Comparison of ENCODE assay signal across 18 mouse cellular contexts in genomic region chr3:86953819-86954218, GRCm38 (mm10). TPM values are rescaled to one million over a fixed set of nuclear protein-coding genes. Genes with fewer than 3 reads are reported as not detected.
DNase-seq lines count a peak whose midpoint lies in the region; TF ChIP-seq lines count a peak whose summit lies in the region.
"Had no signal": no experiment of that assay in that cellular context is flagged by ENCODE, and none has a peak within 500 bp of the region (broad histone marks: within the 10 kb centered on the region; RNA-seq: fewer than 3 reads in every experiment).

No protein-coding gene starts in this region.

- H3K4me3 ChIP-seq in cerebellum, adult 2 months (replicated peaks; ENCODE audit: insufficient read depth, low read depth, low read length): no peak overlapping the region
- H3K4me3 ChIP-seq in testis, adult 2 months (ENCODE audit: control insufficient read depth, low read depth, low read length): no peak overlapping the region
- H3K4me3 ChIP-seq: embryonic facial prominence, embryonic 10.5 days; erythroblast, embryonic 14.5 days; heart, embryonic 10.5 days; neural tube, embryonic 12.5 days had no signal

- no peak for DNase-seq in cerebellum, adult 2 months
- DNase-seq in cerebellum, adult 11-12 months: no peak
- DNase-seq in kidney, postnatal 10 days: peak; percentile 11
- DNase-seq in kidney, adult 11 months: no peak
- no peak for DNase-seq in testis, postnatal 14 days (ENCODE audit: low spot score)
- DNase-seq in urinary bladder, postnatal 36 days (ENCODE audit: low spot score in 2 of 2): no peak
- DNase-seq in heart, postnatal 14 days: no peak
- DNase-seq: adrenal gland, postnatal 14 days; gastrocnemius, postnatal 10 days; heart, postnatal 4 days; left cerebral cortex, postnatal 4 days; right cerebral cortex, postnatal 25 days; thymus, adult 2 months had no signal

- no peaks in the 10 kb centered on the region for H3K4me1 ChIP-seq in cerebellum, adult 2 months (ENCODE audit: control insufficient read depth, insufficient read depth, low read length)
- H3K4me1 ChIP-seq in testis, adult 2 months (ENCODE audit: control insufficient read depth, insufficient read depth, low read length): no peaks in the 10 kb centered on the region
- H3K4me1 ChIP-seq: neural tube, embryonic 12.5 days had no signal

- 0 out of 2 replicates have a peak, but pooled peaks have one; percentile 15 for TF ChIP-seq CTCF in cerebellum, adult 2 months (IDR thresholded peaks at IDR 0.05; ENCODE audit: borderline replicate concordance, insufficient read depth, low read depth, low read length)
- TF ChIP-seq CTCF in testis, adult 2 months (IDR thresholded peaks at IDR 0.05; ENCODE audit: control insufficient read depth, insufficient read depth, insufficient replicate concordance, low read depth, low read length): peak; percentile 81

- intact Hi-C loops in heart, postnatal 14 days (cut with DNase I): no loop called here

- WGBS in cerebellum, adult 2 months: 84% methylated on average over 4 of the region's 4 CpGs

- no peaks in the 10 kb centered on the region for H3K27me3 ChIP-seq in cerebellum, adult 2 months (ENCODE audit: control insufficient read depth, insufficient read depth, low read length)
- no peaks in the 10 kb centered on the region for H3K27me3 ChIP-seq in testis, adult 2 months (ENCODE audit: control insufficient read depth, insufficient read depth, low read length)
- H3K27me3 ChIP-seq: neural tube, embryonic 12.5 days had no signal

- no peak for TF ChIP-seq POLR2A in cerebellum, adult 2 months (IDR thresholded peaks at IDR 0.05; ENCODE audit: borderline replicate concordance, insufficient read depth, low read length)
- no peak for TF ChIP-seq POLR2A in testis, adult 2 months (IDR thresholded peaks at IDR 0.05; ENCODE audit: control insufficient read depth, low read depth, low read length)

- H3K27ac ChIP-seq in cerebellum, adult 2 months (ENCODE audit: insufficient read depth, low read length): no peak overlapping the region
- H3K27ac ChIP-seq in testis, adult 2 months (ENCODE audit: control insufficient read depth, insufficient read depth, low read depth, low read length): no peak overlapping the region
- H3K27ac ChIP-seq: embryonic facial prominence, embryonic 10.5 days; heart, embryonic 10.5 days; neural tube, embryonic 12.5 days had no signal

- no peaks in the 10 kb centered on the region for H3K36me3 ChIP-seq in testis, adult 2 months (ENCODE audit: control insufficient read depth, insufficient read depth, low read length)
- H3K36me3 ChIP-seq: embryonic facial prominence, embryonic 10.5 days; heart, embryonic 10.5 days; neural tube, embryonic 12.5 days had no signal

RNA-seq across cellular contexts. Expression of gene Dclk2, which starts 33.2 kb away (rescaled TPM):
- 59.1 and 59.5 TPM in 2 replicates for polyA plus RNA-seq in cerebellum, adult 2 months (2012; rRNA removed)
- 1.1 and 1.3 TPM in 2 replicates for polyA plus RNA-seq in testis, adult 2 months (2012; rRNA removed)
- 1 to 10 TPM; 2.6 to 4.2 TPM for total RNA-seq in heart, postnatal 14 days (2021)

RNA-seq across cellular contexts. Expression of gene Cd1d1, which starts 45.4 kb away (rescaled TPM):
- 3.6 and 4.0 TPM in 2 replicates for polyA plus RNA-seq in cerebellum, adult 2 months (2012; rRNA removed)
- 1.3 and 1.8 TPM in 2 replicates for polyA plus RNA-seq in testis, adult 2 months (2012; rRNA removed)
- 1 to 10 TPM; 8.9 to 9.1 TPM for total RNA-seq in heart, postnatal 14 days (2021)
- polyA plus RNA-seq: erythroblast, embryonic 14.5 days had no signal

Comparison
In these comparisons a context has a peak if more than half of its experiments do, and no peak if none do; other contexts are left out.
1. RNA of gene Dclk2, which starts 33.2 kb away (polyA plus RNA-seq): 59.1 to 59.5 TPM in cerebellum, adult 2 months; 1.1 to 1.3 TPM in testis, adult 2 months; every median in the first group is over 10 times any median in the second.